Mouse (Mus musculus): ENCODE measurements around the gene Scg3.

The Scg3 gene

DNA sequence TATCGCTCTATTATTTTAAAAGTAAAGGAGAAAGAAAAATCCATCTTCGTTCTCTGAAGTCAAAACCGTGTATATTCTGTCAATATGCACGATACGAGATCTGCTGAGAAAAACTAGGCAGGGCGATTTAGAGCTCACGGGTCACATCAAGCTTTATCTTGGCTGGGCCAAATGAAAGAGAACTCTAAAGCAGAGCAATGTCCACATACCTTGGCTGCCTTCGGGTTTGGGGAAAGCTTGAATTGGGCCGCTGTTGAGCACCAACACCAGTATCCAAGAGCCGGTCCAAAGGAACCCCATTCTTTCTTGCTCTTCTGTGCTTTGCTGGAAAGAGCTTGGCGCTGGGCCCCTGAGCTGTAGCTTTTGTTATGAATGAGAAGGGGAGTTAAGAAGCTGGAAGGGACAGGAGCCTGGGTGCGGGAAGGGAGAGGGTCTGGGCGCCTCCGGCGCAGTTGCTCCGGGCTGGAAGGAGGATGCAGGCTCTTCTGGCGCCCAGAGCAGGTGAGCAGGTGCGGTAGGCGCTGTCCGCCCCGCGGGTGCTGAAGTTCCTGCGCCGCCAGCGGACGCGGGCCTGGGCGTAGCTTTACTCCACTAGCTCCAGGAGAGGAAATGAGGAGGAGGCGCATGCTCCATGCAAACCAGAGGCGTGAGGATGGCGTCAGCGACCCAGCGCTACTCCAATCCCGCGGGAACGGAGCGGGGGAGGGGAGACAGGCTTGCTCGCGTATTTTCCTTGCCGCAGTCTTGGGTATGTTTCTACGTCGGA, at the start of gene Scg3:
TSS of gene Scg3 (minus strand) at position 631 of the 766 bp plus-strand sequence.
- 4% methylated on average over 42 of the region's 42 CpGs for WGBS

DNA sequence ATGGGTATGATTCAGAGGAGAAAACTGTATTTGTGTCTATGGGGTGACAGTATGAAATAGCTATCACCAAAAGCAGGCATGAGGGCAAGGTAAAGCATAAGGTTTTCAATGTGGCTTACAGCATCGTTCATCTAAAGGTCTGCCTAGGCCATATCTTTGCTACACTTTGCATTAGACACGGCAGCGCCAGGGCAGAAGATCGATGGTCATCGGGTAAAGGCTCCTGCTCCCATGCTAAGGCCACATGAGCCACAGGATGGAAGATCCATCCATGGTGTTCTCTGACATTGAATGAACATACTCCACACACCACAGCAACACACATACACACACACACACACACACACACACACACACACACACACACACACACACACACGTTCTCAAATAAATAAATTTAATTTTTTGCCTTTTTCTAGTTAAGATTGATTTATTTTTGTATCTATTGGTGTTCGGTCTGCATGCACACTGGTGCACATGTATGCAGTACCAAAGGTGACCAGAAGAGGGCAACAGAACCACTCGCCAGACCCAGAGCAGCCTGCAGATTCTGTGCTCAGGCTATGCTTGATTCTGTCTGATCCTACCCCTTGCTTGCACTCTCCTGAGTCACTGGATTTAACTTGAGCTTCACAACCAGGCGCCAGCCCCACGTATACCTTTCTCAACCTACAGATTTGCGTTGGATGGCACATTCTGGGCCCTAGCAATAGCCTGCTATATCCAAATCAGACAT, 36.3 kb upstream of the Scg3 start:
- WGBS = 45% methylated on average over 11 of the region's 11 CpGs

DNA sequence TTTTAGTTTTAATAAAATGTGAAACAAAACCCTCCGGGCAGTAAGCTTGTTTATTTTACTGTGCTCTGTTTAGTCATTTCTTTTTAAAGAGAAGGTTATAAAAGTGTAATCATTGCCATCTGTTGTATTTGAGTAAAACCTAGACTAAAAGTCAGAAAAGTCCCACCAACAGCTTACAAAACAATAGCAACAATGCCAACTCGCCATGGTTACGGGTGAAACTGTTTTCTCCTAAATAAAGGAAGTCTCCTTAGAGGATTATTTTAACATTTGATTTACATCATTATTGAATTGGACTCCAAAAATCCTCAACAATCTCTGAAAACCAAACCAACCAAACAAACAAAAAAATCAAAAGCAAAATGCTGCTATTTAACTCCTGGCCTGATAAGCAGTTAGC, 35.6 kb upstream of the Scg3 start:
- 70% methylated on average over 3 of the region's 3 CpGs for WGBS

DNA sequence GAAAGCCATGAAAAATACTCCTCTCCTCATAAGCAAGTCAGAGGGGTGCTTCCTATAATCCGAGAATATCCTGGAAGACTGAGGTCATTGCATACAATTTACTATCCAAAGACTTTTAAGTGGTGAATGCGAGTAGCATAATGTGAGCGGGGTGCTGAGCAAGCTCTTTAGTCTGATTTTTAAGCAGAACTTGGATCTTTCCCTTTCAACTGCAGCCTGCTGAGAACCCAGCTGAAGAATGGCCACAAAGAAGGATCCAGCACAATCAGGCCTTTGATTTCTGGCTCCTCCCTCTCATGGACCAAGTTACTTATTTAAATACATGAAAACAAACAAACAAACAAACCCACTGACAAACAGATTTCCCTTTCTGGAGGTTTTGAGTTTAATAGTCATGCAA, 916 bp upstream of the Scg3 start:
- WGBS = 20% methylated on average over 3 of the region's 3 CpGs

DNA sequence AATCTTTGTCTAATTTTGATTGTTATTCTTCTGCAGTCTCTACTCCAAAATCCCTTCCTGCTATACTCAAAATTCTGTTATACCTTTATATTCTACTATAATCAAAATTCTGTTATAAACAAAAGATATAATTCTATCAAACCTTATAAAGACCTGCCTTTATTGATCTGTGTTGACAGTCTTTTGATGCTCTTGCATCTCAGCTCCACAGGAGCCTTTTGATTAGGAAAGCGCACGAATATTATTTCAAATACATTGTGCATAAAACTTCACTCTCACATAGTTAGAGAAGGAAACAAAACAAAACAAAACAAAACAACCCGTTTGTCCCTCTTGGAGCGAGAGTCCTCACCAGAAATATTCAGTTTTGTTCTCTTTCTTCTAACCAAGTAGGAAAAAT, 436 bp upstream of the Scg3 start:
- WGBS = 21% methylated on average over 4 of the region's 4 CpGs

DNA sequence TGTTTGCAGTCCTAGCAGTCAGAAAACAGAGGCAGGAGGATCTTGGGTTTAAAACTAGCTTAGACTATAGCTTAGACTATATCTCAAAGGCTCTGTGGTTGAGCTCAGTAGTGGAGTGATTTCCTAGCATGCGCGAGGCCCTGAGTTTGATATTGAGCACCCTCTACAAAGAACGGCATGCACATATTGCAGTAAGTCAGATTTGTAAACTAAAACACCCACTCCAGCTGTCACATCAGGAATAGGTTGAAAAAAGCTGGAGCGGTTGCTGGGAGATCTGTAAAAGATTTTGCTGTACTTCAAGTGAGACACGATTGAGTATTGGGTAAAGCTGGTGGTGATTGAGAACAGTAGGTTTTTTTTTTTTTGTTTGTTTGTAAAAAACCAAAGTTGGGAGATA, 3.2 kb downstream of the Scg3 start:
- WGBS = 45% methylated on average over 5 of the region's 5 CpGs

DNA sequence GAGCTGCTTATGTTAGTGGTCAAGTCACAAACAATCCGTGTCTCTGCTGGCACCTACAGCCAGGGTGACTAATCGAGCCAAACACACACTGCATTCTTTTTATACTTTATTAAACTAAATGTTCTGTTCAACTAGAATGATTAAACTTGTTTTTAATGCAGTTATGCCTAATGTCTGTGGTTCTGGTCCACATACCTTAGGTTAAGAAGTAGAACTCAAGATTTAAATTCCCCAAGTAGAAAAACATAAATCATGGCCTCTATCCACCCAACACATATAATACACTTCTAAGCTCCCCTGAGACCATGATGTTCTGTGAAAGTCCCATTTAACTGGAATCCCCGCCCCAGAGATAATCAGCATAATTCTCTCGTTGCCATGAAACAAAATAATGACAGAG, 4.2 kb downstream of the Scg3 start:
- WGBS = 57% methylated on average over 4 of the region's 4 CpGs

DNA sequence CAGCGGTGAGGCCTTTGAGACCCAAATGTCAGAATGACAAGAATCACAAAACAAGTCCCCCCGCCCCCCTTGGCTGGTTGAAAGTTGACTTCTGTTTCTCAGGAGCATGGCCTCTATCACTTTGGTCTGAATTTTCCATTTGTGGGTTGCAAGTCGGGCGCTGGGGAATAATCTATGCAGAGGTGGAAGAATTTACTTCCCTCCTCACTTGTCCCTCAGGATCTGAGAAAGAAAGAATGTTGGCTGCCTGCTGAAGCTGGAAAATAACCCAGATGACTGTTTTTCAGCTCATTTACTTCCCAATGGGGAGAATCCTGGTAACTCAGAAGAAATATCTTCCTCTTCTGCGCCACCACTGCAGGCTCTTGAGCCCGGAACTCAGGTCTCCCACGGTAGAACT, 5.5 kb downstream of the Scg3 start:
- WGBS = 73% methylated on average over 7 of the region's 7 CpGs

DNA sequence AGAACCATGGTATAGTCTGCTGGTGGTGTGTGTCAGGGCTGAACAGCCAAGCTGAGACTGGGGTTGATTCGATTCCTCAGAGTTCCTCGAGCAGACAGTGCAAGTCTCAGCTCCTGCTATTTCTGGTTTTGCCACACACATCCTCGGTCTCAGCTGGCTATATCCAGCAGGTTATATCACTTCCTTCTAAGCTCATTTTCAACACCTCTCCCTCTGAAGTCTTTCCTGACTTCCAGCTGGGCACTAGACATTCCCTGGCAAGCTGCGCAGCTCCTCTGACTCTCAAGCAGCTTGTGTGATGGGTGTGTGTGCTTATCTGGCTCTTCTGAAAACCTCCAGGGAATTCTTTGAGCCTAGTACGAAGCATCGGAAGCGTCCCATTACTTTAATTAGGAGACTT, 7.6 kb downstream of the Scg3 start:
- WGBS = 23% methylated on average over 7 of the region's 7 CpGs

DNA sequence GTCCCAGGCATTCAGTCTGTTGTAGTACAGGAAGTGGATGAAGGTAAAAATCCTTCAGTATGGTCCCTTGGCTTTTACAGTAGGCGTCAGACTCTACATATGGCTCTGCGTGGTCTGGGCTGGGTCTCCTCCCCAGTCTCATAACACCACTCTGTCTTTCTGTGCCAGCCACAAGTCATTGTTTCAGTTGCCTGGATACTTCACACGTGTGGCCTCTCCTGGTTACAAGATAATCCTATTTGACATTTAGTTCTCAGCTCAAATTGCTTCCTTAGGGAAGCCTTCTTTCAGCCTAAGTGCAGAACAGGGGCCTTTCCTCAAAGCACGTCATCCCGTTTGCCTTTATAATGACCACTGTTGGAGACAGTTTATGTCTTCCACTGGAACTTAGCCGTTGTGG, 11.1 kb downstream of the Scg3 start:
- WGBS = 42% methylated on average over 6 of the region's 6 CpGs

DNA sequence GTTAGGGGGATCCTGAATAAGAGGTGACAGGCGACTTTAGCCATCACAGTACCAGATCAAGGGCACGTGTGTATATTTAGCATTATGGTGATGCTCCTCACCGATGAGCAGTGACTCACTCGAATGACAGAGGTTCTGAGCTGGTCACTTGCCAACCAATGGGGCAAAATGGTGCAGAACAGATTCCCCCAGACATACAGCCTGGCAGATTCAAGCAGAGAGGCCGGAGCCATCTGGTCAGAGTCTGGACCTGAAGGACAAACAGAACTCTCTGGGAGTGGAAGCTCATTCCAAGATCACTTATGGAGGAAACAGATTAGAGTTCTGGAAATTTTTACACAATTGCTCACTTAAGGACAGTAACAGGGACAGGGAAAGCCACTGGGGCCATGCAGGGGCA, 17.2 kb downstream of the Scg3 start:
- 38% methylated on average over 5 of the region's 5 CpGs for WGBS

DNA sequence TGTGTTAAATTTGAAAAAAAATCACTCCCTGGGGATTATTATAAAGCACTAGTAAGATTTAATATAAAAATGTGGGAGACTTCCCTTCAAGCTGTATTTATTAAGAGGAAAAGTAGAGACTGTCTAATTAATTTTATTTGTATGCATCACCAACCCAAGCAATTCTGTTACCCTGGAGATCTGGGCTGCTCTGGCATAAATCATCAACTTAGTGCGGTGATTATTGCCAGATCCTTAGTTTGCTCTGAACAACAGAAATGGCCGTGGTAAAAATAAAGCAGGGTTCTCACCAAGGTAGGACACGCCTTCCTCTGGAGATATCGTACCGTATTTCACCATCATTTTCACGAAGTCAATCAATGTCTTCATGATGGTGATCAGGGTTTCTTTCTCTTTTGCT, 18.5 kb downstream of the Scg3 start:
- 59% methylated on average over 6 of the region's 6 CpGs for whole genome bisulfite sequencing

DNA sequence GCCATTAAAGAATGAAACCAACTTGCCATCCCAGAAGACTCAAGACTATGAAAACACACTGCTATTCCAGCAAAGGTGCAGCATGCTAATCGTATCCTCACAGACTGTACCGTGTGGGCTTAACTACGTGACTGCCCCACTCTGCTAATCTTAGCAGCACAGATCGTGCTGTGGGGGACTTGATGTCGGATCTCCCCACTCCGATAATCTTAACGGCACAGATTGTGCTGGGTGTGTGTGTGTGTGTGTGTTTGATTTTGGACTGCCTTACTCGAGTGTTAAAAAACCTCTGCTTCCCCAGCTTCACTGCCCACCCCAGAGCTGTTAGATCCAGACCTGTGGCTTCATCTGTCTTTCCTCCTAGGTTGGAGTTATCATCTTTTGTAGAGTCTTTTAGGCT, 22.9 kb downstream of the Scg3 start:
- 55% methylated on average over 8 of the region's 8 CpGs for WGBS

DNA sequence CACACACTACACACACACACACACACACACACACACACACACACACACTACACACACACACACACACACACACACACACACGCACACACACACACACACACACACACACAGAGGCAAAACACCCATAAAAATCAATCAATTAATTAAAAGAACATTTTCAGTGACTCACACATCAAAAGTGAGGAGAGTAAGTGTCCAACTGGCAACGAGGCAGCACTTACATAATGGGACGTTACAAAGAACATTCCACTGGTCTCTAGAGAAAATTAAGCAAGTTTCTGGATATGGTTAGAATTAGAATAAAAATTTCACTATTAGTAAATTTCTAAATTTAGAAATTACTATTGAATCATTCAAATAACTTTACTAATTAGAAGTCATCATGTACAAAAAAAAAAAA, 27.4 kb downstream of the Scg3 start:
- WGBS = 66% methylated on average over 3 of the region's 3 CpGs

DNA sequence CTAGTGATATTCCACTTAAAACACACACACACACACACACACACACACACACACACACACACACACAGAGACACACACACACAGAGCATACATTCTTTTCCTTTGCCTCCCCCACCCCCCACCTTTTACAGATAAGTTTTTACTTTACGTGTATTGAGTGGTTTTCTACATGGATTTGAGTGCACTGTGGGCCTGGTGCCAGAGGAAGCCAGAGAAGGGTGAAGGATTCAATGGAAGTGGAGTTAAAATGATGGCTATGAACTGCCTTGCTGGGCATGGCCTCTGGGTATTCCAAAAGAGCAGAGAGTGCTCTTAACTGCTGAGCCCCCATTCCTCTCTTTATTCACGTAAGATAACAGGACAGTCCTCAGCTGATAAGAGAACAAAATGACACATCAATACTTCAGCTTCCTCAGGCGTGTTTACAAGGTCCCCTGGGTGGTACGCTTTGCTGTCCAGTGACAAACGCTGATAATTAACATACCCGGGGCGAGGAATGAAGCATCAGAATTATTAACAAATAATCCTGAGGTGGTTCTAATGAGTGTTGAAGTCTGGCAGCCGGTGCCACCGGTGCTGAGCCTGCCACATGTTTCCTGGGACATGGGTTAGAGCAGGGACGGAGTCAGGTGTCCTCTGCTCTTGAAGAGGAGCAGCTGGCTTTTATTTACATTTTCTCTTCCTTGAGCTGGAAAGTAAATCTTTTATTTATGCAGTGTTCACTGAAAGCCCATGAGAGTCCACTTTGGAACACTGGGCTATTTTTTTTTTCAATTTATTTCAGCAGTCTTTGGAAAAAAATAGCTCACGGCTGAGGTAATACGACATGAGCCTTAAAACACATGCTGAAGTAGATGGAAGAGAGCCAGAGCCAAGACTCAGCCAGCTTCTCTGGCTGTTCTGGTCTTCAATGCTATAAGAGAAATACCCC, 29.6 kb downstream of the Scg3 start:
- WGBS = 52% methylated on average over 12 of the region's 12 CpGs

DNA sequence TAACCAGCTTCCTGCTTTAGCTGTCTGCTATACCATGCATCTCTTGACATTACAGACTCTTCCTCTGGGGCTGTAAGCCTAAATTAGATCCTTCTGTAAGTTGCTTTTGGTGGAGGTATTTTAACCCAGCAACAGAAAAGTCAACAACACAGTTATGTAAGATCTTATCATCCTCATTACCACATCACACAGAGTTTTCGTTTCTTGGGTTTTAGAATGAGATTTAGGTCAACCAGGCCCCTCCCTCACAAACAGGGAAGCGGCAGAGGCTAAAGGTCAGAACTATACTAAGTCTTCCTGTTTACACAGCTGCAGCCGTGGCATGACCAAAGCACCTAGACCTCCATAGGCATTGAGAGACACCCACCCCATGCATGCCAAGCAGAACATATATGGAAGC, 38.5 kb downstream of the Scg3 start:
- 47% methylated on average over 3 of the region's 3 CpGs for WGBS

DNA sequence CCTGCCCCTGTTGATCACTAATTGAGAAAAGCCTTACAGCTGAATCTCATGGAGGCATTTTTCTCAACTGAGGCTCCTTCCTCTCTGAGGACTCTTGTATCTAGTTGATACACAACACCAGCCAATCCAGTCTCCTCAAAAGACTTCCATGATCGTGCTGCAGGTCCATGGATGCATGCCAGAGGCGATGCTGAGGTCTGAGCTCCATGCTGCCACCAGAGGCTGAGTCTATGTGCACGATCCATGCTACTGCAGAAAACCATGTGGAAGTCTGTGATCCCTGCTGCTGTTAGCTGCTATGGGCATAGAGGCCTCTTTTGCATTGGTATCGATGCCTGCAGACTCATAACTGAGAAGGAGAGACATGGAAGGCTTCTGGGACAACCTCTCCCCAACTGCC, 49.6 kb downstream of the Scg3 start:
- 50% methylated on average over 4 of the region's 4 CpGs for WGBS

DNA sequence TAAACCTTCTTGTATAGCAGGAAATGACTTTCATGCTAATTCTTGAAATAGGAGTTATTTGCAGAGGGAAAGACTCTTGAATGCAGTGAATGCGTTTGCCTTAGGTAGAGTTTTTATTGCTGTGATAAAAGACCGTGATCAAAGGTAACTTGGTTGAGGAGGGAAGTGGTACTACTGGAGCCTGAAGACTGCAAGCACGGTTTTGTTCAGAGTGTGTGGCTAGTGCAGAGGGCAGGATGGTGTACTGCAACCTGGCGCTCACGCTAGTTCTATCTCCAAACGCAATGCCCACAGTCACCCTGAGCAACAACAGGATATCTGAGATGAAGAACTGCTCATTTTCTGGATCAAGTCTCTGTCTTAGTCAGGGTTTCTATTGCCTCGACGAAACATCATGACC, 50.3 kb downstream of the Scg3 start:
- WGBS = 93% methylated on average over 8 of the region's 8 CpGs

DNA sequence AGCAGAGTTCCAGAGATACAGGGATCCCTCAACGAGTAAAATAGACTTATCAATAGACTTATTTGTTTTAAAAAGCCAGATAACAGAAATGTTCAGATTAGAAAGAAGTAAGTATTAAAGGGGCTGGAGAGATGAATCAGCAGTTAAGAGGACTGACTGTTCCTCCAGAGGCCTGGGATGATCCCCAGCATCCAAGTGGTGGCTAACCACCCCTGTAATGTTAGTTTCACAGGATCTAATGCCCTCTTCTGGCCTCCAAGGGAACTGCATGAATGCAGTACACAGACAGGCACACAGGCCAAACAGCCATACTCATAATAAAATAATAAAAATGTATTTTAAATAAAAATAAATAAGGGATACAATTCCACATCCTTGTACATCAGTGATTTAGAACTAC, 51.0 kb downstream of the Scg3 start:
- 38% methylated on average over 1 of the region's 1 CpGs for WGBS

DNA sequence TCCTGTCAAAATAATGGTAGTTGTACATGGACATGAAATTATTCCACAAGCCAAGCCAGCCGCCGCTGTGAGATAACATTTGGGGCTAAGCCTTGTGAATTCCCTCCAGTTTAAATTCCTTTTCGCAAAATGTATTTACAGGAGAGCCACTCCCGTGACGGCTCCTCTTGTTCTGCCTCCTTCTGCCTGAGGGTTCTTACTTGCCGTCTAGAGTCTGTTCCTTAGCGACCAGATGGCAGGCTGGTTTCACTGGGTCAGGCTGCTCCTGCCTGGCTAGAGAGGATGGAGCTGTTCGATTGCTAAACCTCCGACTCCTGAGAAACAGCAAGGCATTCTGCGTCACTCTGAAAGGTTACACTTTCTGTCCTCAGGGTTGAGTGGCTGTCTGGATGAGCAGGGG, 51.7 kb downstream of the Scg3 start:
- 47% methylated on average over 10 of the region's 10 CpGs for WGBS

DNA sequence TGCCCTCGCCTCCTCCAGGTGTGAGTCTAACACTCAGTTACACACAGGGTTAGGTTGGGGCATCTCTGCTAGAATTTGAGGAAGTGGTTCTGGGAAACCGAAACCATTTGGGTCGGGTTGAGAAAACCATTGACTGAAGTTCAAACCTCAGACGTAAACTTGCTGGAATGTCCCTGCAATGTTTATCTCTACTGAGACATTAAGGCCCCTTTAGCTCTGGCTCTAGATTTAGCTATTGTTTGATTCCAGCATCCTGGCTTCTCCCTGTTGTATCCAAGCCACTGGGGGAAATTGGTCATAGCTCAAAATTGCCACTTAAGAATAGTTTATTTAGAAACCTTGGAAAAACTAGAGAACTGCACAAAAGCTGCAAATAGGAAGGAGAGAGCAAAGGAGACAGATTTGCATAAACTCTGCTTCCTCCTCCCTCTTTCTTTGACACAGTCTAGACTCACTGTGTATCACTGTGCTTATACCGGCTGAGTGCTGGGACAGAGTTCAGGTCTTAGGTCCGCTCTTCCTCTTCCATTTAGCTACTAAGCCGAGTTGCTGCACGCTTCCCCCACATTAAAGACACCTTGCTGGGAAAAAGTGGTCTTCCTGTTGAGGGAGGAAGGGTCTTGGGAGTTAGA, 52.9 kb downstream of the Scg3 start:
- WGBS = 65% methylated on average over 8 of the region's 8 CpGs

DNA sequence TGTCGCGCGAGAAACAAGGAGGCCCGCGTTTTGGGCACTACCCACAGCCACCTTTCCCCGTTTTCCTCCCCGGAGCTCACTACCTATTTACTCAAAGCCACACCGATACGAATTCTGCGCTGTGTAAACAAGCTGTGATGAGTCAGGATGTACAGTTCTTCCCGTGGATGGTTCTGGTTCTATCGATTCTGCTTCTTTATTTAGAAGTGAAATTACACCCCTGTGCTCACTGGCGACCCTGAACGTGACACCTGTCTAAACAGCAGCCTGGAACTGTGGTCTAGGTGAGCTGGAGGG, 57.6 kb downstream of the Scg3 start:
- 2% methylated on average over 14 of the region's 14 CpGs for WGBS
